Mouse (Mus musculus) hindbrain, embryonic 15.5 days (tissue): ENCODE results near the gene Babam1. TPM values are rescaled to one million over a fixed set of nuclear protein-coding genes. Genes with fewer than 3 reads are reported as not detected.

Experiments
- ATAC-seq: fragments of 200-750 bp; cut with Nextera tagmentation; 2 replicates; pipeline ENCODE4 v1.8.0; 2017; ENCODE audit warnings: low read depth, moderate number of reproducible peaks, moderate TSS enrichment; ENCODE audit not compliant: low FRiP score
- H3K27ac ChIP-seq: fragments of 300-500 bp; sonication (generic); replicated peaks from 2 replicates; pipeline ENCODE4 v1.5.1; 2015; ENCODE audit warnings: mild to moderate bottlenecking, inconsistent platforms
- H3K27me3 ChIP-seq: fragments of 300-500 bp; sonication (generic); 2 replicates; pipeline ENCODE4 v1.6.1; 2015; ENCODE audit warnings: control low read depth, inconsistent platforms
- H3K36me3 ChIP-seq: fragments of 300-500 bp; sonication (generic); 2 replicates; pipeline ENCODE4 v1.6.1; 2015; ENCODE audit warnings: control low read depth, inconsistent platforms
- H3K4me1 ChIP-seq: fragments of 300-500 bp; sonication (generic); replicated peaks from 2 replicates; pipeline ENCODE4 v1.6.1; 2015; ENCODE audit warnings: control low read depth, inconsistent platforms
- H3K4me2 ChIP-seq: fragments of 300-500 bp; sonication (generic); 2 replicates; pipeline ENCODE4 v1.6.1; 2015; ENCODE audit warnings: moderate library complexity, mild to moderate bottlenecking, inconsistent platforms
- H3K4me3 ChIP-seq: fragments of 300-500 bp; sonication (generic); 2 replicates; pipeline ENCODE4 v1.5.1; 2015; ENCODE audit warnings: mild to moderate bottlenecking, inconsistent platforms
- H3K9ac ChIP-seq: fragments of 300-500 bp; sonication (generic); 2 replicates; pipeline ENCODE4 v1.6.1; 2015; ENCODE audit warnings: inconsistent platforms
- H3K9me3 ChIP-seq: fragments of 300-500 bp; sonication (generic); 2 replicates; pipeline ENCODE4 v1.6.1; 2016; ENCODE audit warnings: control low read depth, inconsistent platforms
- WGBS: fragments of 180-500 bp; shearing (Covaris S2); methylation state at CpG from one replicate; pipeline ENCODE4 v1.1.7; 2015; 5-methylcytosine and 5-hydroxymethylcytosine counted together
- polyA plus RNA-seq: library from polyadenylated mRNA; unstranded; fragments of >200 nt; fragmentation: Nextera tagmentation; extraction: Ambion mirVana; gene quantifications from 2 replicates; pipeline ENCODE4 v1.2.1, GENCODE M21; 2015

Babam1 gene
- polyA plus RNA-seq, 1 experiment from 2014 or later = 99.4 TPM

DNA sequence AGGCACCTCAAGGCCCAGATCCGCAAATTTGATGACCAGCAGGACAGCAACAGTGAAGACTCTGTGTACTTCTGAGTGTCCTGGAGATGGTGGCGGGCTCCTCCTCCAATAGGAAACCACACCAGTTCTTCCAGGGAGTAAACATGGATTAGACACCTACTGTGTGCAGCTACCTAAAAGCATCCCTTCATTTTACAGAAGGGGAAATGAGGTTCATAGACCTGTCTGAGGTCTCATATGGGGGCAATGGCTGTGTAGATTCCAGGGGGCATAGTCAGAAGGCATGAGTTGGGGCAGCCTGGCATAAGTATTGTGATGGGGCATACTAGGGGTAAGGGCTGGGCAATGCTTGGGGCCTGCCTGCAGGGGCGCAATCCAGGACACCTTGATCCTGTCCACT, 23.7 kb upstream of the Babam1 start:
- no peaks in the 10 kb centered on the region for H3K27me3 ChIP-seq
- peaks cover 13% of the 10 kb centered on the region; the same call in 1 of the 2 replicates for H3K36me3 ChIP-seq
- ATAC-seq = no peak
- no peaks in the 10 kb centered on the region for H3K9me3 ChIP-seq
- no peak overlapping the region for H3K27ac ChIP-seq
- H3K4me2 ChIP-seq = no peak overlapping the region
- no peak overlapping the region for H3K4me3 ChIP-seq
- H3K4me1 ChIP-seq = peaks cover 40% of the 10 kb centered on the region
- 91% methylated on average over 3 of the region's 3 CpGs for WGBS
- H3K9ac ChIP-seq = no peak overlapping the region

DNA sequence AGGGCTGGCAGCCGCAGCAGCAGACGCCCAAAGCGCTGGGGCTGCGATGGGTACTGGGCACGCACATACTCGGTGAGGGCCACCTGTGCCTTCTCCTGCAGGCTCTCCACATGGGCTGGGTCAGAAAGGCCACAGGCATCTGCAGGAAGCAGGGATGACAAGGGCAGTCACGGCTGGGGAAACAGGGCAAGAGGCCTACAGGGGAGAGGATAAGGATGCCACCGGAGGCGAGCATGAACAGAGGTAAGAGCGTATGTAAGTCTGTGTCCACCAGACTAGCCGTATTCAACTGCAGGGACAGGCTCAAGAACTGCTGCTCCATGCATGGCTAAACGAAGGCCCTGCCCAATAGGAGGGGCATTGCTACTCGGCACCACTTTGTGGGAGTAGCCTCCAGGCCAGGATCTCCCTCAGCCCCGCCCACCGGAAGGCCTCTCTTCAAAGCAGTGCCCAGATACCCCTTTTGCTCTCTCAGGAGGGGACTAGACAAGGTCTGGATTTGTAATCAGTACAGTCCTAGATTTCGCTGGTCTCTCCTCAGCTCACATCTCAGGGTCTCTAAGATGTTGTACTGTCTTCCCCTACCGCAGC, 21.9 kb upstream of the Babam1 start:
- Histone ChIP-seq H3K4me2 (peak overlapping the region; percentile 67; the same call in 1 of the 2 replicates), H3K9ac (no peak overlapping the region), H3K27ac (0 out of 2 replicates have a peak overlapping the region, but pooled peaks have one; percentile 40), H3K27me3 (no peaks in the 10 kb centered on the region), H3K4me1 (peaks cover 49% of the 10 kb centered on the region), H3K9me3 (no peaks in the 10 kb centered on the region), H3K4me3 (no peak overlapping the region), H3K36me3 (peaks cover 14% of the 10 kb centered on the region; the same call in 1 of the 2 replicates)
- no peak for ATAC-seq
- WGBS = 81% methylated on average over 17 of the region's 17 CpGs

GRCm38 (mm10) chr8:71375581-71376422, 20.9 kb upstream of the Babam1 start:
- Histone ChIP-seq H3K27me3 (no peaks in the 10 kb centered on the region), H3K27ac (peak overlapping the region; percentile 72), H3K9ac (peak overlapping the region; percentile 48), H3K4me2 (peak overlapping the region; percentile 67), H3K4me1 (peaks cover 54% of the 10 kb centered on the region), H3K9me3 (no peaks in the 10 kb centered on the region), H3K36me3 (peaks cover 14% of the 10 kb centered on the region; the same call in 1 of the 2 replicates), H3K4me3 (peak overlapping the region; percentile 40)
- ATAC-seq = no peak
- WGBS = 9% methylated on average over 71 of the region's 74 CpGs

DNA sequence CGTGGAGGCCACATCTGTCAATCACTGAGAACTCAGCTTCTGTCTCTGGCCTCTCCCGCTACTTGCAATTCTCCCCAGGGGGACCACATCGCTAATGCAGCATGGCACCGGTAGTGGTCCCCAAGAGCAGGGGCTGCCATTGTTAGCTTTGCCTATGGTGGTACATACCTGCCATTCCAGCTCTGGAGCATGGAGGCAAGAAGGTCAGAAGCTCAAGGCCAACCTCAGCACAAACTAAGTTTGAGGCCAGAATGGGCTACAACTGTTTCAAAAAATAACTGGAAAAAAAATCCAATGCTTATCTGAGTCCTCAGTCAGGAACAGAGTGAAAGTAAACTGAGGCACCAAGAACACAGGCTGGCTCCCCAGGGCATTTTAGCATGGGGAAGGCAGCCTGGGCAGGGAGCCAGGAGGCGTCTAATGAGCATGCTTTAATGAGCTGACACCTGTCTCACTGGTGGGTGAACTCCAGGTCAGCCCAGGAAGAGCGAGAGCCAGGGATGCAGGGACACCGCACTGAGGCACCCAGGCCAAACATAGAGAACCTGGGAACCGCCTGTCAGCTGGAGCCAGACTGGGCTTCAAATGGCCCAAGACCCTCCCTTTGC, 20.1 kb upstream of the Babam1 start:
- peaks cover 59% of the 10 kb centered on the region for H3K4me1 ChIP-seq

GRCm38 (mm10) chr8:71379008-71379407, 17.7 kb upstream of the Babam1 start:
- H3K4me3 ChIP-seq = peak overlapping the region; percentile 83
- peak overlapping the region; percentile 100 for H3K4me2 ChIP-seq

More for the DNA sequence above, 20.1 kb upstream of the Babam1 start:
- Histone ChIP-seq H3K27ac (peak overlapping the region; percentile 72), H3K4me2 (peak overlapping the region; percentile 67), H3K36me3 (peaks cover 14% of the 10 kb centered on the region; the same call in 1 of the 2 replicates), H3K9me3 (no peaks in the 10 kb centered on the region), H3K4me3 (peak overlapping the region; percentile 40), H3K27me3 (no peaks in the 10 kb centered on the region), H3K9ac (peak overlapping the region; percentile 48)
- 30% methylated on average over 8 of the region's 8 CpGs for WGBS
- ATAC-seq = no peak

GRCm38 (mm10) chr8:71379512-71380075, 17.1 kb upstream of the Babam1 start:
- H3K4me3 ChIP-seq = peak overlapping the region; percentile 83
- peak overlapping the region; percentile 74 for H3K9ac ChIP-seq
- peaks cover 66% of the 10 kb centered on the region for H3K4me1 ChIP-seq
- ATAC-seq = no peak
- peak overlapping the region; percentile 100 for H3K4me2 ChIP-seq
- H3K27me3 ChIP-seq = no peaks in the 10 kb centered on the region
- H3K9me3 ChIP-seq = no peaks in the 10 kb centered on the region
- no peak overlapping the region for H3K27ac ChIP-seq
- 35% methylated on average over 3 of the region's 3 CpGs for WGBS
- H3K36me3 ChIP-seq = 0 out of 2 replicates have a peak, but pooled peaks cover 4% of the 10 kb centered on the region

More at GRCm38 (mm10) chr8:71379008-71379407, 17.7 kb upstream of the Babam1 start:
- no peak overlapping the region for H3K27ac ChIP-seq
- H3K9ac ChIP-seq = no peak overlapping the region
- peaks cover 10% of the 10 kb centered on the region; the same call in 1 of the 2 replicates for H3K36me3 ChIP-seq
- no peaks in the 10 kb centered on the region for H3K27me3 ChIP-seq
- H3K4me1 ChIP-seq = peaks cover 67% of the 10 kb centered on the region
- H3K9me3 ChIP-seq = no peaks in the 10 kb centered on the region
- no peak for ATAC-seq
- 23% methylated on average over 4 of the region's 4 CpGs for WGBS

DNA sequence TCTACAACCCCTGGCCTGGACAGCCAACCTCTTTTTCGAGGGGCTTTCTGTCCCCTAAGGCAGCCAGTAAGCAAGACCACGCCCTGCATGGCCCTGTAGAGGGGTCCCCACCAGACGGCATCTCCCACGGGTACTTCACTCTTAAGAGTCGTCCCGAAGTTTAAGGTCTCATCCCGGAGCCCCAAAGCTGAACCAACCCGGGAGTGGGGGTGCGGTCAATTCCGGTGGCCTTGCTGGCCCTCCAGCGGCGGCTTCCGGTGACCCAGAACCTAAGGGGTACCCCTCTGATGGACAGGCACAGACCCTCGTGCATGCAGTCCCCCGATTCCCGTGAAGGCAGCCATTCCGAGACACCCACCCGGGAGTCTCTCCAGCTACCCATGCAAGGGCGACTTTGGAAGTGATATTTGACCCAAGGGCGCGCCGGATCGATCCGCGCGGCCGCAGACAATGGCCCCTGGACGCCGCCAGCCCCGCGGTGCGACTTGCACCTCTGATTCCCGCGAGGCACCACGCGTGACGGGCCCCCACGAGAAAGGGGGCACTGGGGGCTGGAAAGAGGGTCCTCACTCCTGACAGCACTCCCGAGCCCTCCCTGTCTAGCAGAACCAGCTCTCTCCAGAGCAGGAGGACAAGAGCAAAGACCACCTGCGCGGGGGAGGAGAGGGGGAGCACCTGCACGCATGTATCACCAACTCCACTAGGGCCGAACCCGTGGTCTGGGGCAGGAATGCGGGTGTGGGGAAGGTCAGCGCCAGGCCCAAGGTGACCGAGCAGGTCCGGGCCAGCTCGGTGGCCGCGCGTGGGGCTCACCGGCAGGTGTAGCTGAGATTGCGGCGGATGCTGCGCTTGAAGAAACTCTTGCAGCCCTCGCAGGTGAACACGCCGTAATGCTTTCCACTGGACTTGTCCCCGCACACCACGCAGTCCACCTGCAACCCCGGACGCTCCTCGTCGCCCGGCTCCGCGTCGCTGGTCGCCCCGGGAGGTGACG, 16.2 kb upstream of the Babam1 start:
- H3K4me2 ChIP-seq = peak overlapping the region; percentile 100
- H3K27me3 ChIP-seq = no peaks in the 10 kb centered on the region
- peak overlapping the region; percentile 82; the same call in 1 of the 2 replicates for H3K27ac ChIP-seq
- H3K36me3 ChIP-seq = 0 out of 2 replicates have a peak, but pooled peaks cover 4% of the 10 kb centered on the region
- peaks cover 58% of the 10 kb centered on the region for H3K4me1 ChIP-seq
- ATAC-seq = no peak
- H3K9ac ChIP-seq = peak overlapping the region; percentile 74
- H3K9me3 ChIP-seq = no peaks in the 10 kb centered on the region
- 1% methylated on average over 72 of the region's 72 CpGs for WGBS
- H3K4me3 ChIP-seq = peak overlapping the region; percentile 83

DNA sequence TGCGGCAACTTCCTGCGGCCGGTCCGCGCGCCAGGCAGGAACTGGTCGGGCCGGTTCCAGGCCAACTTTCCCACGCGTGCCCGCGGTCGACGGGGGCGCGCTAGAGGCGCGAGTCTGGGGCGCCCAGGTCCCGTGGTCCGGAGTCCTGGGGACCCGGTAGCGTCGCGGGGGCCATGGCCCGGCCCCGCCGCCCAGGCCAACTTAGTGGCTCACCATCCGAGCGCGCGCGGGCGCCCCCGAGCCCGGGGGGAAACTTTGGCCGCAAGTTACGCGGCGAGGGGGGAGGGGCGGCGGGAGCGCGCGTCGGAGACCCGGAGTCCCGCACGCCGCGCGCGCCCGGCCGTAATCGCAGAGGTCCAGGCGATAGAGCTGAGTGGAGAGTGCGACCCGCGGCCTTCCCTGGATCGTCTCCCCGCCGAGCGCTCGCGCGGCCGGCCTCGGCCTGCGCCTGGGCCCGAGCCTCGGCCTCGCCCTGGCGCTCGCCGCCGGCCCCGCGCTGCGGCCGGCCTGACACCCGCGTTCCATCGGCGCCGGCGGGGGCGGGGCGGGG, 15.2 kb upstream of the Babam1 start, which contains the start of gene Nr2f6:
Gene Nr2f6 (minus strand): TSS at position 540 of the 550 bp plus-strand sequence.
- ATAC-seq = peak; percentile 71
- H3K4me1 ChIP-seq = peaks cover 48% of the 10 kb centered on the region
- H3K4me2 ChIP-seq = peak within 1 kb of the TSS; percentile 100
- H3K9ac ChIP-seq = peak within 1 kb of the TSS; percentile 74
- no peaks in the 10 kb centered on the region for H3K9me3 ChIP-seq
- 0 out of 2 replicates have a peak, but pooled peaks cover 4% of the 10 kb centered on the region for H3K36me3 ChIP-seq
- H3K4me3 ChIP-seq = peak within 1 kb of the TSS; percentile 83
- no peaks in the 10 kb centered on the region for H3K27me3 ChIP-seq
- under 1% methylated on average over 75 of the region's 89 CpGs for WGBS
- peak within 1 kb of the TSS; percentile 82 for H3K27ac ChIP-seq

DNA sequence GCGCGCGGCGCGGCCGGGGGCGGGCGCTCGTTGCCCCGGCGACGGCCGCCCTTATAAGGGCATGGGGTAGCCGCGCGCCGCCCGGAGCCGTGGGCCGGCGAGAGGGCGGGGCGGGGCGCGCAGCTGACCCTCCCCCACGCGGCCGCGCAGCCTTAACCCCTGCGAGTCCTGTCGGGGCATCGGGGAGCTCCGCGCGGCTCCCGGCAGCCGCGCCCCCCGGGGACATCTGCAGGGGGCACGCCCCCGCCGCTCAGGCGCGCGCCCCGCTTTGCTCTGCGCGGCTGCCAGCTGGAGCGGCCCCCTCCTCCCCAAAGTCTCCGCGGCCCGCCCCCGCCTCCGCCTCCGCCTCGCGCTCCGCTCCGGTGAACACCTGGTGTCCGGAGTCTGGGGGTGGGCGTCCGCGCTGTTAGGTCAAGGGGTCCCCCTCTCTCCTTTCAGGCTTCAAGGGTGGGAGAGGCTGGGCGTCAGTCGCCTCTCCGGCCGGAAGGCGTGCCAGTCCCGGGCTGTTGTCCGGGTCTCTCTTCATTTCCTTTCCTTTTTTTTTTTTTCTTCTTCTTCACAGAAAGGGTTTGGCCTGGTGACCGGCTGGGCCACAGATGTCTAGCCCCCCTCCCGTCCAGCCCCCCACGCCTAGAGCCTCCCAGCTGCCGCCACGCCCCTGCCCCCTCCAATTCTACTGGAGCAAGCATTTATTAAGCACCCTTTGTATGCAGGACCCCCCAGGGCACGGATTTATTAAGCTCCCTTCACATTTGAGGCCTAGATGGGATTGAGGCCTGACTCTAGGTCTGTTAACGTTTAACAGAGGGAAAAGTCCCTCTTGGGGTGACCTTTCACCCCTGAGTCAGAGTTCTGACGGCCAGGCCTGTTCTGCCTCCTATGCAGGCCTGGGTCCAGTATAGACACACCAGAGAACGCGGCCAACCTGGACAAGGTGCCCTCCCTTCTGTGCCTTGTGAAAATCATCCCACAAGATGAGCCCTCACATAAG, 14.4 kb upstream of the Babam1 start:
- H3K9ac ChIP-seq = peak overlapping the region; percentile 74
- no peaks in the 10 kb centered on the region for H3K9me3 ChIP-seq
- H3K27me3 ChIP-seq = no peaks in the 10 kb centered on the region
- WGBS = 2% methylated on average over 41 of the region's 80 CpGs
- peak overlapping the region; percentile 82 for H3K27ac ChIP-seq
- H3K36me3 ChIP-seq = 0 out of 2 replicates have a peak, but pooled peaks cover 4% of the 10 kb centered on the region
- H3K4me3 ChIP-seq = peak overlapping the region; percentile 83
- peak overlapping the region; percentile 100 for H3K4me2 ChIP-seq
- peak; percentile 88 for ATAC-seq
- H3K4me1 ChIP-seq = peaks cover 42% of the 10 kb centered on the region
